Mouse (Mus musculus) fibroblast of lung, adult 2 months (primary cell): ENCODE measurements at regions not wholly inside any gene's neighbourhood (a gene's known extent, or its start where the extent isn't known, plus 50 kb on each side); places are given as distances from the start of the nearest gene placed in this dataset.

Source experiments
- DNase-seq: peaks from one replicate; pipeline ENCODE4 v3.0.0-alpha.2; 2011; ENCODE audit warnings: low read depth

GRCm38 (mm10) chr1:92386752-92387151 lies 86.9 kb downstream of the Ndufa10 start:
- no peak for DNase-seq

GRCm38 (mm10) chr1:92384945-92385344 lies 88.7 kb downstream of the Ndufa10 start:
- no peak for DNase-seq

- DNase-seq = no peak
These were observed 89.9 kb downstream of the Ndufa10 start for GRCm38 (mm10) chr1:92383749-92384148.

- no peak for DNase-seq
These were observed 94.2 kb downstream of the Ndufa10 start for GRCm38 (mm10) chr1:92379510-92379886.

- peak; percentile 80 for DNase-seq
These were observed 94.7 kb downstream of the Ndufa10 start for GRCm38 (mm10) chr1:92378741-92379509.

GRCm38 (mm10) chr1:92376456-92376855 lies 97.2 kb downstream of the Ndufa10 start:
- DNase-seq = no peak

- no peak for DNase-seq
These were observed 101.3 kb downstream of the Ndufa10 start for GRCm38 (mm10) chr1:92372222-92372990.

- DNase-seq = peak; percentile 31
These were observed 102.2 kb downstream of the Ndufa10 start for GRCm38 (mm10) chr1:92371357-92371981.

- no peak for DNase-seq
These were observed 102.8 kb downstream of the Ndufa10 start for GRCm38 (mm10) chr1:92370842-92371241.

- DNase-seq = no peak
These were observed 103.7 kb downstream of the Ndufa10 start for GRCm38 (mm10) chr1:92369972-92370371.

- no peak for DNase-seq
These were observed 107.4 kb downstream of the Ndufa10 start for GRCm38 (mm10) chr1:92366249-92366648.

- no peak for DNase-seq
These were observed 108.1 kb downstream of the Ndufa10 start for GRCm38 (mm10) chr1:92365366-92366075.

GRCm38 (mm10) chr1:92361677-92362076 lies 112.0 kb downstream of the Ndufa10 start:
- no peak for DNase-seq

- peak; percentile 19 for DNase-seq
These were observed 113.4 kb downstream of the Ndufa10 start for GRCm38 (mm10) chr1:92360255-92360654.

GRCm38 (mm10) chr1:92359473-92359872 lies 114.2 kb downstream of the Ndufa10 start:
- no peak for DNase-seq

GRCm38 (mm10) chr1:92358758-92359287 lies 114.8 kb downstream of the Ndufa10 start:
- DNase-seq = no peak

GRCm38 (mm10) chr1:92348353-92349005 lies 125.2 kb downstream of the Ndufa10 start:
- DNase-seq = no peak

GRCm38 (mm10) chr1:92347656-92348055 lies 126.0 kb downstream of the Ndufa10 start:
- no peak for DNase-seq

- no peak for DNase-seq
These were observed 129.9 kb downstream of the Ndufa10 start for GRCm38 (mm10) chr1:92343768-92344167.

- peak; percentile 31 for DNase-seq
These were observed 130.5 kb downstream of the Ndufa10 start for GRCm38 (mm10) chr1:92343161-92343598.

GRCm38 (mm10) chr1:92341846-92342540 lies 131.7 kb downstream of the Ndufa10 start:
- peak; percentile 51 for DNase-seq
